Mouse (Mus musculus): ENCODE results near the gene Gtf3a.
A peak's percentile ranks its signal among the peaks of the same experiment; 100 is the strongest.
"Not testable (repeated sequence)": the region's sequence is repeated elsewhere in the genome, so short reads cannot be mapped to it uniquely, and the experiment has no call there.

The Gtf3a gene

GRCm38 (mm10) chr5:146937541-146938503, 10.6 kb upstream of the Gtf3a start:
- DNase-seq, result no peak

- no peak for DNase-seq
Measured at GRCm38 (mm10) chr5:146939109-146939796, 9.2 kb upstream of the Gtf3a start.

- DNase-seq, result no peak
Measured at GRCm38 (mm10) chr5:146940219-146940618, 8.2 kb upstream of the Gtf3a start.

GRCm38 (mm10) chr5:146941939-146942338, 6.5 kb upstream of the Gtf3a start:
- DNase-seq, result not testable (repeated sequence)

GRCm38 (mm10) chr5:146942965-146943364, 5.5 kb upstream of the Gtf3a start:
- no peak for DNase-seq

- DNase-seq, result no peak
Measured at GRCm38 (mm10) chr5:146944568-146944967, 3.9 kb upstream of the Gtf3a start.

GRCm38 (mm10) chr5:146946682-146947081, 1.8 kb upstream of the Gtf3a start:
- DNase-seq, result no peak

GRCm38 (mm10) chr5:146947497-146947896, 960 bp upstream of the Gtf3a start:
- DNase-seq, result no peak

- DNase-seq, result no peak
Measured at GRCm38 (mm10) chr5:146948041-146948507, 383 bp upstream of the Gtf3a start.

- DNase-seq, result peak in 1 of 2 experiments; percentile 5
Measured at GRCm38 (mm10) chr5:146954576-146954975, 6.1 kb downstream of the Gtf3a start.

- DNase-seq, result no peak
Measured at GRCm38 (mm10) chr5:146955651-146956050, 7.2 kb downstream of the Gtf3a start.

- no peak for DNase-seq
Measured at GRCm38 (mm10) chr5:146956678-146957077, 8.2 kb downstream of the Gtf3a start.

GRCm38 (mm10) chr5:146963118-146963936, 14.9 kb downstream of the Gtf3a start, which contains the start of gene Mtif3:
Mtif3 (minus strand) TSS chr5:146963800.
- DNase-seq, result peak; percentile 85 to 89

GRCm38 (mm10) chr5:146963937-146964278, 15.5 kb downstream of the Gtf3a start:
- DNase-seq, result no peak

- no peak for DNase-seq
Measured at GRCm38 (mm10) chr5:146968695-146969393, 20.4 kb downstream of the Gtf3a start.

- no peak for DNase-seq
Measured at GRCm38 (mm10) chr5:146971776-146972561, 23.5 kb downstream of the Gtf3a start.

- no peak for DNase-seq
Measured at GRCm38 (mm10) chr5:146973353-146973752, 24.9 kb downstream of the Gtf3a start.

GRCm38 (mm10) chr5:146973858-146974780, 25.7 kb downstream of the Gtf3a start:
- peak; percentile 28 to 42 for DNase-seq

GRCm38 (mm10) chr5:146974781-146975123, 26.3 kb downstream of the Gtf3a start:
- DNase-seq, result peak in 1 of 2 experiments; percentile 17

GRCm38 (mm10) chr5:146981376-146981775, 32.9 kb downstream of the Gtf3a start:
- DNase-seq, result no peak

Measured in lung, postnatal 4 days (tissue).